Mouse (Mus musculus) limb, embryonic 10.5 days (tissue): Measurements from ENCODE around the gene Sun5. TPM values are rescaled to one million over a fixed set of nuclear protein-coding genes. Genes with fewer than 3 reads are reported as not detected.

Experiments
- polyA plus RNA-seq: library from polyadenylated mRNA; unstranded; fragments of >200 nt; fragmentation: Nextera tagmentation; extraction: Ambion mirVana; gene quantifications from 2 replicates; pipeline ENCODE4 v1.2.1, GENCODE M21; 2016

Sun5 gene
- polyA plus RNA-seq, 1 experiment from 2014 or later = not detected

Other genes with a start within 250 kb of the Sun5 start
- gene Commd7, start 238.3 kb downstream of the Sun5 start, polyA plus RNA-seq = 73.9 and 74.4 TPM in 2 replicates
- gene Dnmt3b, start 221.6 kb downstream of the Sun5 start, polyA plus RNA-seq = 26.1 and 26.2 TPM in 2 replicates
- gene Dnmt3c, start 174.4 kb downstream of the Sun5 start, polyA plus RNA-seq = not detected in 2 replicates
- 256 and 264 TPM in 2 replicates for gene Mapre1, start 129.8 kb downstream of the Sun5 start, polyA plus RNA-seq
- 0.06 TPM in 1 of 2 replicates, not detected in the other for gene Efcab8, start 91.2 kb downstream of the Sun5 start, polyA plus RNA-seq
- gene Bpifb2, start 4.0 kb upstream of the Sun5 start, polyA plus RNA-seq = not detected in 2 replicates
- not detected in 2 replicates for gene Bpifb6, start 29.3 kb upstream of the Sun5 start, polyA plus RNA-seq
- gene Bpifb3, start 47.1 kb upstream of the Sun5 start, polyA plus RNA-seq = not detected in 2 replicates
- gene Bpifb4, start 67.1 kb upstream of the Sun5 start, polyA plus RNA-seq = not detected in 2 replicates
- not detected in 2 replicates for gene Bpifa6, start 103.9 kb upstream of the Sun5 start, polyA plus RNA-seq
- gene Bpifa2, start 137.2 kb upstream of the Sun5 start, polyA plus RNA-seq = not detected in 2 replicates